Mouse (Mus musculus) adrenal gland, postnatal 4 days (tissue): ENCODE measurements around the gene Emc4. TPM values are rescaled to one million over a fixed set of nuclear protein-coding genes. Genes with fewer than 3 reads are reported as not detected.
A peak's percentile ranks its signal among the peaks of the same experiment; 100 is the strongest.

ENCODE experiments used
- DNase-seq, 2 experiments: peaks; one replicate each; pipeline ENCODE4 v3.0.0; 2021 to 2022; ENCODE audit warnings: low spot score in 2 of 2, mixed read lengths in 2 of 2
- long read RNA-seq, 2 experiments: library from polyadenylated mRNA; stranded (forward); transcript quantifications; one replicate each; pipeline ENCODE4 v2.0.0; 2021
- total RNA-seq, 2 experiments: library from RNA; stranded (reverse); gene quantifications; 2 replicates each; pipeline ENCODE4 v1.2.3; 2021

The Emc4 gene
- total RNA-seq: 10 to 100 TPM; 75.3 to 80.2 TPM
- long read RNA-seq, experiment 1, transcript Emc4-201 (5 exons, 983 nt): major isoform, 85 of 98 reads
- long read RNA-seq, experiment 1, partial matches to known transcripts: 9 of 98 reads
- long read RNA-seq, experiment 1, other reads (novel, unspliced or antisense): 4 of 98 reads
- long read RNA-seq, experiment 2, transcript Emc4-201 (5 exons, 983 nt): major isoform, 67 of 71 reads
- long read RNA-seq, experiment 2, partial matches to known transcripts: 1 of 71 reads
- long read RNA-seq, experiment 2, other reads (novel, unspliced or antisense): 3 of 71 reads

DNA sequence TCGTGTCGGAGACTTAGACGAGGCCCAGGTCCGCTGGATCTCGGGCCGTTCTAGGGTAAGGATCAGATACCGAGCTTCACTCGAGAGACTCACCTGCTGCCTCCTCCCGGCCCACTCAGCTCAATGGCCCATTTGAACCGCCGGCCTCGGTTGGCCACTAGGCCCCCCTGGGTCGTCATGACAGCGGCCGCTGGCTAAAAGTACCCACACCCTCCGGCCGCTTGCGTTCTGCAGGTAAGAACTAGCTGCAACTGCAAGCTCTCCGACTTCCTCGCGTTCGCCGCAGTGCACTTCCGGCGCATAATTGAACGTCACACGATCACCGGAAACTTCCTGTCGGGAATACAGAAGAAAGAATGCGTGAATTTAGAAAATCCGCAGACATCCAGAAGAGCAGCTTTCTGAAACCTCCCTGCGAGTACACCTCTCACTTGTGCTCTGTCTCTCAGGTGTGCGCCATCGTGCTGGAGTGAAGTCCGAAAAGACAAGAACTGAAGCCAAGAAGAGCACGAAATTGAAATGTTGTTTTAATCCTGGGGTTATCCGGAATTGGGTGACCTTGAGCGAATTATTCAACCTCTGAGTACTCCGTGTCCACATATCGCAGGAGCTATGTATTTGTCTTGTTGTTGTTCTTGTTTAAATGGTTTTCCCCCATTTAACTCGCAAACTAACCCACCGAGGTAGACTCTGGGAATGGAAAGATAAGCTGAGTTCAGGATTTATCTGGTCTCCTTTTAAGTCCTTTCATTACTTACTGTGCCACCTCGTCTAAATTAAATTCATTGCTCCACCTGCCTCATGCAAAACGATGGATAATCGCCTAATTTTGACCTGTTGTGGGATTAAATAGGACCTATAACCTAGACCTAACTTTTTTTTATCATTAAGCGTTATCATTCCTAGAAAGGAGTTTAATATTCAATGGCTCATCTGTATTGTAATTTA is at the start of gene Emc4:
Gene Emc4 (minus strand): TSS at position 302 of the 948 bp plus-strand sequence.
- peak; percentile 77 to 82 for DNase-seq

DNA sequence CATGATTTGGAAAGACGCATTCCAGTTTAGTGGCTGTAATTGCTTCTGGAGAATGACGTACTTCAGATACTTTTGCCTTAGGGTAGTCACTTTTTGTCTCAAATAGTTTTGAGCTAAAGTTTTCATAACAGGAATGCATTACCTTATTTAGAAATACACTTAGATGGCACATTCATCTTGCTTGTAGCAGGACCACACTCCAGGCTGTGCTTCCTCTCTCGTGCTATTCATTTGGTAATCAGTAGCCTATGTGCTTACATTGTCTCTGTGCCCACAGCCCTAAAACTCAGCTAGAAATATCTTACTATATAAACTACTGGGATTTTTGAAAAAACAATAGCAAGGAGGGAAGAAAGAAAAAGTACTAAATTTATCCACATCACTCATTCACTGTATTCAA is 39.2 kb upstream of the Emc4 start:
- DNase-seq: no peak

DNA sequence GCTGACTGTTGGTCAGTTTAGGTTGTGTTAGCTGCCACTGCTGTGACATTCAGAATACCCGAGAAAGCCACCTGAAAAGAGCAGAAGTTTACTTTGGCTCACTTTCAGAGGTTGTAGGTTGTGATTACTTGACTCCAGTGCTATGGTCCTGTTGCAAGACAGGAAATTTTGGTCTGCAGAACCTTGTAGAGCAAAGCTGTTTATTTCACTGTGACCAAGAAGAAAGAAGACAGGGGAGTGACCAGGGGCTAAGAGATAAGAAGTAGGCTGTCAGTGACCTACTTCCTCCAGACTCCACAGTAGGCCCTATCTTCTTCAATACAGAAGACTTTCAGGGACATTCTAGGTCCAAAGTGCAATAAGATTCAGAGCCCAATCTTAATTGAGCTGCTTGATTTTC is 28.8 kb upstream of the Emc4 start:
- no peak for DNase-seq

DNA sequence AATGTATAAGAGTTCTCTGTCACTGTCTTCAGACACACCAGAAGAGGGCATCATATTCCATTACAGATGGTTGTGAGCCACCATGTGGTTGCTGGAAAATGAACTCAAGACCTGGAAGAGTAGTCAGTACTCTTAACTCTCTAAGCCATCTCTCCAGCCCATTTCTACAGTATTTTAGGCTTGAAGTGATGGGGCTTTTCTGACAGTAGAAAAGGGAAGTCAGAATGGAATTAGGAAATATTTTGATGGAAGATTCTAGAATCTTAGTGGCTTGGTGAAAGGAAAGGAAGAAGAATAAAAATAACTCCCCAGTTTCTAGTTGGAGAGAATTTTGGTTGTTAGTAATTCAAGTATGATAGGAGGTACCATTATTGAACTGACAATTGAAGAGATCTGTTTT is 26.1 kb upstream of the Emc4 start:
- no peak for DNase-seq

DNA sequence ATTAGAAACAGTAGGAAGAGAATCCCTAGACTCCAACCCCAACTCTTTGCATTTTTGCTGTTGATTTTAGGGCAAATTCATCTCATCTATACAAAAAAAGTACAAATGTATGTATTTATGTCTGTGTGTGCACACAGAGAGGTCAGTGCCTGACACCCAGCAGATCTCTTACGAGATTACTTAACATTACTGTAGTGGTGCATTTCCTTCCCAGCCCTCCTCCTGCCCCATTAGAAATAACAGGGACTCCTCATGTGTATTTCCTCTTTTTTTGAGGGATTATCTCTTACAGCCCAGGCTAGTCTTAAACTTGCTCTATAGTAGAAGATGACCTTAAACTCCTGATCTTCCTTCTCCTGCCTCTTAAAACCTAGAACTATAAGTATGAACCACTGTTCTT is 24.9 kb upstream of the Emc4 start:
- no peak for DNase-seq

DNA sequence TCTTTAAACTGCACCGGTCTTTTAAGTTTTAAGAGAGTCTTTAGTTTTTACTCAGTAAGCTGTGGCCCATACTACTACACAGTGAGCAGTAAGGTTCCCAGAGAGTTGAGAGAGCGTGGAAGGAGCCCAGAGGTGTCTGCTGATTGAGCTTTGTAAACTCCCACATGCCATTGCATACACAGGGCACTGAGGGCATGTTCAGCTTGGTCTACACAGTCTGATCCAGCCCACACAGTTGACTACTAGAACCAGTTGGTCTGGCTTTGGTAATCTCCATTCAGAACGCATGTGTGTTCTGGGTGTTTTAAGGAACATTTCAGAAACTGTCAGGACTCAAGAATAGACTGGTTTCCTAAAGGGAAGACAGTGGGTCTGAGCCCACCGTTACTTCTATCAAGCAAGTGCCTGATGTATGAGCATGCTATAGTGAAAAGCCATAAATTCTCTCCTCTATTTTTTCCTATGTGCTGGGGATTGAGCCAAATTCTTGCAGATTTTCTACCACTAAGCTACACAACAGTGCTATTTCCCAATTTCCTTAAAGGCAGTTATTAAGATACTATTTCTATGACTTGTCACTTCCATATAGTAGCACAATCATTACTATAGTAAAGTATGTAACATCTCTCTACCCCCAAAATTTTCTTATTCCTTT is 23.6 kb upstream of the Emc4 start:
- no peak for DNase-seq

DNA sequence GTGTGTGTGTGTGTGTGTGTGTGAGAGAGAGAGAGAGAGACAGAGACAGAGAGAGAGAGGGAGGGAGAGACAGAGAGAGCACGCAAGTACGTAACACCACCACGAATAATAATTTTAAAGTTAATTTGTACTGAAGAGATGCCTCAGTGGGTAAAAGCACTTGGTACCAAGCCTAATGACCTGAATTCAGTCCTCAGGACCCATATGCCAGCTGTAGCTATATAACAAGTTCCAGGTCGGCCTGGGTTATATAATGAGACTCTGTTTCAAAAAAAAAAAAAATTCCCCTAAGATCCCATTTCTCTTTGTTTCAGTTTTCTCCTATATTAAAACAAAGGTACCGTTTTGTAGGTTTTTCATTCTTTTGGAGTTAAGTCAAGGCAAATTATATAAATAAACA is 23.0 kb upstream of the Emc4 start:
- DNase-seq: no peak

DNA sequence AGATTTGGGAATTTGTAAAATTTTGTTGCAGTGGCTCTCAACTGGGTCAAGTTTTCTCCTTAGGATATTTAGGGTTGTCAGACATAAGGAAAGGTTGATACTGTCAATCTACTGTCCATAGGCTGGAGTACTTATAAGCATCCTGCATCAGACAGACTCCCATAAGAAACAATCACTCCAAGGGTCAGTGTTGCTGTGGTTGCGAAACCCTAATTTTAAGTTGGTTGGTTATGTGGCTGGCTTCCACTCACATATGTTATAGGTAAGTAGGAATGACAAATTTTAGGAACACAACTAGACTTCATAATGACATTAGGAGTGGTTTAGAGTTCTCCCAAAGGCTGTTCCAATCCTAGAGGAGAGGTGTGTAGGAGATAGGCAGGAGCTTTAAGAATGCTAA is 13.4 kb upstream of the Emc4 start:
- DNase-seq: no peak

DNA sequence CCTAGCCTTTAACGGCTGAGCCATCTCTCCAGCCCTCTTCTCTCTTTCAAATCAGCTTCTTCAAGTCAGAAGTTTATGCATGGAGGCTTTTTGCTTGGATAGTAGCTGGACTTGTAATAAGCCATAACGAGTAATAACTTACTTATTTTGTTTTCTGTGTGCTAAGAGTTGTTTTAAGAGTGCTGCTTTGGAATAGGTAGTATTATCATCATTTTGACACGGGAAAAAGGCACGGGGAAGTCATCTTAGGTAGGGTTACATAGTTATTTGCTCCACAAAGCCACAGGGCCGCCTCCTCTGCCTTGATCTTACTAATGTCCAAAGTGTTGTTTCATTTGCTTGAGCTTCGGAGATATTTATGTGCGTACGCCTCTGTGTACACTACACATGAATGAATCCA is 12.3 kb upstream of the Emc4 start:
- DNase-seq: no peak

DNA sequence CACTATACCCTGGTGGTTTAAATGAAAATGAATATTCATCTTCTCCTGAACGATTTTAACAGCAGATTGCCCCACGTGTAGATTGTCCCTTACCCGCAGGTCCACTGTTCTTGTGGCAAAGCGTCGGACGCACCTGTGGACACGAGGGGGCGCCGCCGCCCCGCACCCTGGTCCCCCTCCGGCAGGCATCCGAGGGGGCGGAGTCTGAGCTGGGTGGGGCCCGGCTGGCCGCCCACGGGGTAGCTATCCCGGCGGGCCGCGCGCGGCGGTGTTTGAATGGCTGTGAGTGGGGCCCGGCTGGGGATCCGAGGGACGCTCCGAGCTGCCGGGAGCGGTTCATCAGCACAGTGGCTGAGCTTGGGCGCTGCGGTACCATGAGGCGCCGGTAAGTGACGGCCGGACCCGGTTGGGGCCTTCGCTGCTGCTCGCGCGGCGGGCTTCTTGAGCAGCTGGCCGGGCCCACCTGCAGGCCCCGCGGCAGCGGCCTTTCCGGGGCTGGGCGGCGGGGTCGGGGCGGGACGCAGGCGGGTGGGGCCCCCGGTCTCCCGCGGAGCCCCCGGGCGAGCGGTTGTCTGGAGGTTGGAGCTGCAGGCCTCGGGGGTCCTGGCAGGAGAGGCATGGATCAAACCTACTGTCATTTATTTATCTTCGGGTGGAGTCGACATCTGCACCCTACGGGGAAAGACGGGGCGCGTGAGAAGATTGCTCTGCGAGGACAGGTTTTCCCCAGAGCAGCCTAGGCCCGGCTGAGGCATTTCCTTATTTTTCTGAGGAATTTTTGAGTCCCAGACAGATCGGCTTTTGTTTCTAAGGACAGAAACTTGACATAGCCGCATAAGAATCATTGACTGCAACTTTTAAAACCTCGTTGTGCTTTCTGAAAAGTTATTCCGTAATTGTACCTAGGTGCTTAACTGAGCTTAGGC is 11.4 kb upstream of the Emc4 start, which contains the start of gene Katnbl1:
Gene Katnbl1 (plus strand): TSS at position 239 of the 926 bp plus-strand sequence.
- peak; percentile 89 to 94 for DNase-seq

DNA sequence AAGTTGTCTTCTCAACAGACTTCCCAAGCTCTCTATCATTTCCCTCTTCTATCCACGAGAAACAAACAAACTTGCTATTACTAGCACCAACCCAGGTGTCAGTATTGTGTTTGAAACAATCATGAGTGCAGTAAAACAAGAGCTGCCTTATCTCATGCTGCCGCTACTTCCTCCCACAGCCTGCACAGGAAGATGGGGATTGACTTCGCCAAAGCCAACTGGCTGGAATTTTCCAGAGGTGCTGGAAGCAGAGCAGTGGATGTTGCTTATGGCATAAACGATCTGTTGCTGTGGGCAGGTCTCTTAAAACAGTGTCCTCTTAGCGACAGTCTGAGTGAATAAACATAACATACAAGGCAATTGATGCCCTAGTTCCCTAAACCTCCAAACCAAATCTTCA is 6.8 kb upstream of the Emc4 start:
- DNase-seq: no peak

DNA sequence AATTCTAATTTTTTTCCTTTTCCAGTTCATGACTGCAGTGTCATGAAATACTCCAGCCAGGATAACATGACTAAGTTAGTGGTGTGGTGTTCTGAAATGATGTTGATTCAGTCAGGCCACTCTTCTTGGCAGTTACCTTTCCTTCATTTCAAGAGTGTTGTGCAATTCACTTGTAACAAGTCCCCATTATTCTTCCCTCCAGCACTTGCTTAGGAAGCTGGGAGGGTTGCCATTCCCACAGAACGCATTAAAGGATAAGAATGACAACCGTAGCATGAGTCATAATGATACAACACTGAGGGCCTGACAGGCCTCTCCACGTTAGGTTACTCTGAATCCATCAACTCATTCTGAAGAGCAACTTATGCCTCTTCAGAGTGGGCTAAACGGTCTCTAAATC is 5.3 kb upstream of the Emc4 start:
- DNase-seq: no peak

DNA sequence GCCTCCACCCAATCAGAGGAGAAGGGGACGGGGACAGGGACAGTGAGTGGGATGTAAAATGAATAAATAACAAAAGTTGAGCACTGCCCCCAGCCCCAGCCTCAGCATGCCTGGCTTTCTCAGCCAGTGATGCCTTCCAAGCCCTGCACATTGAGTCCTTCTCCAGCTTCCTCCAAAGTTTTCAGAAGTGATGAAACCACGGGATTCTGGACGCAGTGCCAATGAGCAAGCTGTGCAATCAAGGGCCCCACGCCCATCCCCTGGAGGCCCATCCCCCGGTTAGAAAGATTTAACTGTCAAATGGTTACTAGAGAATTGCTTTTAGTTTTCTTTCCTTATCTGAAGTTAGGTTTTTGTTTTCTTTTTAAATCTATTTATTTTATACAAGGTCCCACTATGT is 2.1 kb upstream of the Emc4 start:
- no peak for DNase-seq

DNA sequence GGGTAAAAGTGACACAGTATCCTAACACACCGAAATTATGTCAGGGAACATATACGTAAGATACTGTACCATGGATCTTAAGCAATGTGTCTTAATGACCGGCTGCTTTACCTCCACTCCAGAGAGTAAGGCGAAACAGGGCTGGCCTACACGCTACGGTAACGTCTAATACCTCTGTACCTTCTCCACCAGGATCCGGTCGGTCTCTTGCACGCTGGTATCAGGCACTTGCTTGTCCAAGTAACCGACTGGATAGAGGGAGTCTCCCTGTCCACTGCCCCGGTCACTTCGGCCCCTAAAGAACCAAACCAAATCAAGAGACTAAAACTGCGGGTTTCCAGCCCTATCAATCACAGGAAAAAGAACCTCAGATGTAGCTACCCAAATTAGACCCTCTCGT is 605 bp downstream of the Emc4 start:
- DNase-seq: no peak

DNA sequence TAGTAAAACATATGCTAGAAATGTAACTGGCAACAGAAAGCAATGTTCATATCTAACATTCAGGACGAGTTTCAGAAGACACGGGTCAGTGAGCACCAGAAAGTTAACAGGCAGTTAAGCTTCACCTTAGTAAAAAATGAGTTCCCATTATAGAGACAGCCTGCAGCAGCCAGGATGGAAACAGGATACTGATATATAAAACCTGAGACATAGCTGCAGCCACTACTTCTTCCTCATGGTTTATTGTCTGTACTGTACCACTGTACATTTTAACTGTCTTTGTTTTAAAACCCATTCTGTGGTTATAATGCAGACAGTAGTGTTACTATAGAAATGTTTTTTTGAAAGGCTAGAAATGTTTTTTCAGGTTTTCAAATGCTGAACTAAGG is 7.1 kb downstream of the Emc4 start:
- DNase-seq: no peak

DNA sequence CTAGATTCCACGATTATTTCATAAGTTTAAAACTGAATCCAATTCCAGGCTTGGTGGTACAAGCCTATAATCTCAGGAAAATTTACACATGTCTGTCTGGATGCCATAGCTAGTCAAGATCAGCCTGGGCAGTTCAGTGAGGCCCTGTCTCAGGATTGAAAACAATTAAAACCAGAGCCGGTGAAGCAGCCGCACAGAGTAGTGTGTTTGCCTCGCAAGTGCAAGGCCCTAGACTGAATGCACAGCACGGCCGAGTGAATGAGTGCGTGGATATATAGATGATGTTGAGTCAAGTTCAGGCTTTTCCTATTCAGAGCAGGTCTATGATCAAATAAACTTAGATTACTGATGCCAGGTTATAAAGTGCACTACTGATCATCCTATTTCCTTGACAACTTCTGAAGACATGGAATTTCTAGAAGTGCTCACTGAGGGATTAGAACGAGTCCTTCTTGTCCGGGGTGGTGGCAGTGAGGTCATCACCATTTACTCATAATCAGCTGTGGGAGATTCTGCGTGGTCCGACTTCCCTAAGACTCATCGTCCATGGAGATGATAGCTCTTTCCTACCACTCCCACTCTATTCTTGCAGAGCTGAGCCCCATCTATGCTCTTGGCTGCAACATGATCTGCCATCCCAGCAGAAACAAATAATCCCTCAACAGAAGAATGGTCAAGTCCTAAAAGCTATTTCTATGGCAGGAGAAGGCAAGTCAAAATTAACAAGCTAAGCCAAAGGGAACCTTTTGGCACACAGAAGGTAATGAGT is 7.6 kb downstream of the Emc4 start:
- no peak for DNase-seq

DNA sequence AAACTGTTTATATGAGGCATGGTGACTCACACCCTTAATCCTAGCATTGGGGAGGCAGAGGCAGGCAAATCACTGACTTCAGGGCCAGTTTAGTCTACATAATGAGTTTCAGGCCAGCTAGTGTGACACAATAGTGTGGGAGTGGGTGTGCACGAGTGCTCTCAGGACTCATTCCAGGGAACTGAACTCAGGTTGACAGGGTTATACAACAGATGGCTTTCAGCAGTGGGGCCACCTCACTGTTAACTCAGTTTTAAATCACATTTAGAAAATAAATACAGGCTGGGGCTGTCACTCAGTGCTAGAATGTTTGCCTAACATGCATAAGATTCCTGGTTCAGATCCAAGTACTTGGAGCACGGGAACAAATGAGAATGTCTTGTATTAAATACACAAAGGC is 8.2 kb downstream of the Emc4 start:
- no peak for DNase-seq

DNA sequence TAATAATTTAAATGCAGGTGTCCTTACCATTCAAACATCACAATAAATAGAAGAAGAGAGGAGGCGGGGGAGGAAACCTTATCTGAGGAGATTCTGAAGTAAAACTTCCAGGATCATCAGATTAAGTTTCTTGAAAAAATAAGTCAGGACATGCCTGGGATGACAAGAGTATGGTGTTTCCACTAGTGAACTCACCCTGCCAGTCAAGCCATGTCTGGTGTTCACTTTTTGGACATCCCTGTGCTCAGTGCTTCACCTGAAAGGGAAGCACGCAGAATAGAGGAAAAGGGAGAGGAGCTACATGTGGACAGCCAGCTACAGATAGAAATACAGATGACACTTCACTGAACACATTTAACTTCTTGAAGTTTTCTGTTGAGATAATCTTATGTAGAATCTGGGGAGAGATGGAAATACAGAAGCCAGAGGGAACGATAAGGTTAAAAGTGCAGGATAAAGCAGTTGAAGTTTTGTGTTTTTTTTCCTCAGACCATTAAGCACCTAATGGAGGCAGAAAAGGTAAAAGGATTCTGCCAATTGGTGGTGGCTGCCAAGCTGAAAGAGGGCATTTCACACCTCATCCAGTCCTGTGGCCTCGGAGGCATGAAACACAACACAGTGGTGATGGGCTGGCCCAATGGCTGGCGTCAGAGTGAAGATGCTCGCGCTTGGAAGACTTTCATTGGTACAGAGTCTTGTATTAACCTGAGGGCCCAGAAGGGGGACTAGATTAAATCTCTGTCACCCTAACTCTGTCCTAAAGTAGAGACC is 14.0 kb downstream of the Emc4 start:
- DNase-seq: no peak

DNA sequence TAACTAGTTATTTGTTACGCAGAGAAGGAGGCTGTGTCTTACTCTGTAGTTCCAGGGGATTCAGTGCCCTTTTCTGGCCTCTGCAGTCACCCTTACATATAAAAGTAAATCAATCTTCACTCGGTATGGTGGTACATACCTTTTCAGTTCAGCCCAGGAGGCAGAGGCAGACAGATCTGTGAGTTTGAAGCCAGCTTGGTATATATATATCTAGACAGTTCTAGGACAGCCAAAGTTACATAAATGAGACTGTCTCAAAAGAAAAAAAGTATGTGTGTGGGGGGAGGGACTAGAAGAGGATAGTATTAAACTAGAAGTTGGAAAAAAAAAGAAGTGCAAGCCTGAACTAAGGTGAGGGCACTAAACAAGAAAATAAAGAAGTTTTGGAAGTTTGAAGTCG is 19.6 kb downstream of the Emc4 start:
- DNase-seq: no peak
